Mouse (Mus musculus): Measurements from ENCODE around the gene Catip. TPM values are rescaled to one million over a fixed set of nuclear protein-coding genes. Genes with fewer than 3 reads are reported as not detected.

Gene Catip
- polyA plus RNA-seq, 1 experiment, result not detected

DNA sequence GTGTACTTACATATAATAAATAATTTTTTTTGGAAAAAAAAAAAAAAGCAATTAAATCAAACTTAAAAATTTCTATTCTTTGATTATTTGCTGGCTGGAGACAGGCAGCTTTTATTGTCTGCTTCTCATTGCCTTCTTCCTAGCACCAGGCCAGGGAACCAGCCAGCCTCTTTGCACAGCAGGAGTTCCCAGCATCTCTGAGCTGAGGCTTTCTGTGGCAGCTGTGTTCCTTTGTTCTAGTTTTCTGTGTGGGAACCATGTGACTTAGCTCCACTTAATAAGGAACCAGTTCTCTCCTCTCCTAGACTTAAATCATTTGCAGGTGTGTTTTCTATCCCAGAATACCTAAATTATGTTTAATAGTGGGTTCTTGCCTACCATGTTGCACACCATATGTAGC lies 4.4 kb upstream of the Catip start:
- Histone ChIP-seq H3K4me3 (ENCODE audit: insufficient read depth, low read depth, low read length) (no peak overlapping the region), H3K4me1 (ENCODE audit: control insufficient read depth, insufficient read depth, low read length) (peaks cover 4% of the 10 kb centered on the region; the same call in 1 of the 2 replicates), H3K27ac (ENCODE audit: insufficient read depth, low read depth, low read length) (no peak overlapping the region)
- no peak for TF ChIP-seq POLR2A (IDR thresholded peaks at IDR 0.05; ENCODE audit: insufficient read depth, low read depth, low read length)
- TF ChIP-seq CTCF (IDR thresholded peaks at IDR 0.05; ENCODE audit: insufficient read depth, low read depth, low read length), result no peak

DNA sequence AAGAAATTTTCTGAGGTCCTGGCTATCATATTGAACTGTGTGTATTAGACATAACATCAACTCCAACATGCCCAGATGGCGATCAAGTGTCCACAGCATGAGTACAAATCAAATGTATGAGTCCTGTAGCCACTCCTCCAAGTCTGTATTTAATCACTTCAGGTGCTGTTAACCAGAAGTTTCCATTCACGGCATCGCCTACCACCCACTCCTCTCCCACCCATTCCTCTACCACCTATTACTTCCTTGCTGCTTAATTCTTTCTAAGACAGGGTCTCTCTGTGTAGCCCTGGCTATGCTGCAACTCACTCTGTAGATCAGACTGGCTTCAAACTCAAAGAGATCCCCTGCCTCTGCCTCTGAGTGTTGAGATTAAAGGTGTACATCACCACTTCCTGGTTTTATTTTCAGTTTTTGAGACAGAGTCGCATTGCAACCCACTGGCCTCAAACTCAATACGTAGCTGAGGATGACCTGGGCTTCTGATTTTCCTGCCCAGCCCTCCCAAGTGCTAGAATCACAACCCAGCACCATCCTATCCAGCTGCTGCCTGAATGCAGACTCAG lies 1.9 kb upstream of the Catip start:
- H3K4me1 ChIP-seq (ENCODE audit: control insufficient read depth, insufficient read depth, low read length), result peaks cover 6% of the 10 kb centered on the region; the same call in 1 of the 2 replicates
- H3K4me3 ChIP-seq (ENCODE audit: insufficient read depth, low read depth, low read length), result no peak overlapping the region
- 83% methylated on average over 5 of the region's 5 CpGs for WGBS
- TF ChIP-seq POLR2A (IDR thresholded peaks at IDR 0.05; ENCODE audit: insufficient read depth, low read depth, low read length) (no peak), CTCF (IDR thresholded peaks at IDR 0.05; ENCODE audit: insufficient read depth, low read depth, low read length) (no peak)
- H3K27ac ChIP-seq (ENCODE audit: insufficient read depth, low read depth, low read length), result no peak overlapping the region

DNA sequence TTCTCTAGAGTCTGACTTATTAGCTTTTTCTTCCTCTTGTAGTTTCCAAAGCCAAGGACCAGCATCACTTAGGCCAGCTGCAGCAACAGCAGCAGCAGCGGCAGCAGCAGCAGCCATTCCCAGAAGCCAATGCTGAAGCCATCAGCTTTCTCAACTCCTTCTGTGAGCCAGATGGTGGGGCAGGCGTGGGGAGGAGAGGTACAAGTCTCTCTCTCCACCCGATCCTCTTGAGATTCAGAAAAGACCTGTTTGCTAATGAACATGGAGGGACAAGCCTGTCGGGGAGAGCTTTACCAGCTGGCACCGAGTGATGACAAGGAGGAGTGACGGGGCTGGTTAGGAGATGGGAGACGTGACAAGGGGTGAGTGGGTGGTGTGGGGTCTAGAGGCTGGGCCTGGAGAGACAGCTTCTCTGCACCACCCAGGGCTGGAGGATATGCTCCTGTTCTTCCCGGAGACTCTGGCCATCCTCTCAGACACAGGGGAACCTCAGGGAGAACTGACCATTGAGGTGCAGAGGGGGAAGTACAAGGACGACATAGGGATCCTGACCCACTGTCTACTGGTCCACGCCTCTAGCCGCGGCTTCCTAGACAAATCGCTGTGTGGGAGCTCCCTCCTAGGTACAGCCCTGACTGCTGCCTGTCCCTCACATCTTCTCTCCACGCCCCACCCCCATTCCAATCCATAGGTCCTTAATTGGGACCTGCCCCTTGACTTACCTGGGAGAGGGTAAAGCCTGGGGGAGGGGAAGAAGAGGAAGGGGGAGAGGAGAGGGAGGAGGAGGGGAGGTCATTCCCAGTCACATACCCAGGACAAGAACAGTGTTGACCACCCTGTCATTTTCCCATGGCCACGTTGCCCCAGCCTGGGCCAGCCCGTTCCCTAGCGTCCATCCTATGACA lies 669 bp downstream of the Catip start:
- Histone ChIP-seq H3K4me3 (ENCODE audit: insufficient read depth, low read depth, low read length) (no peak overlapping the region), H3K27ac (ENCODE audit: insufficient read depth, low read depth, low read length) (no peak overlapping the region), H3K4me1 (ENCODE audit: control insufficient read depth, insufficient read depth, low read length) (peaks cover 6% of the 10 kb centered on the region)
- 64% methylated on average over 17 of the region's 17 CpGs for WGBS
- TF ChIP-seq CTCF (IDR thresholded peaks at IDR 0.05; ENCODE audit: insufficient read depth, low read depth, low read length), result no peak
- TF ChIP-seq POLR2A (IDR thresholded peaks at IDR 0.05; ENCODE audit: insufficient read depth, low read depth, low read length), result no peak

DNA sequence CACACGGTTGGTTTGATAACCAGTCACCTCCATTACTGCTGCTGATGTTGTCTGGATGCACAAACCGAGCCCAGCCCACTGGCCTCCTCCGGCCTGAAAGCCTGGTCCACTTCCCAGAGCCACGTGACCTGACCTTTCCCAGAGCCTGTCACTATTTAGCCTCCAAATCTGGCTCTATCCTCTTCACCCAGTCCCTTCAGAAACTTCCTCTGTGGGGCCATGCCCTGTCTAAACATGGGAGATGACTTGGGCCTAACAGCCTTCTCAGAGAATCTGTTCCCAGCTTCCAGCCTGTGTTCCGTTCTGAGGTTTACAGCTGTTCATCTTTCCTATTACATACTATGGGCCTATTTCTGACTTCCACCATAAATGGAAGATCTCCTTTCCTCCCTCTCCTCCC lies 1.5 kb downstream of the Catip start:
- Histone ChIP-seq H3K4me1 (ENCODE audit: control insufficient read depth, insufficient read depth, low read length) (peaks cover 15% of the 10 kb centered on the region), H3K27ac (ENCODE audit: insufficient read depth, low read depth, low read length) (no peak overlapping the region), H3K4me3 (ENCODE audit: insufficient read depth, low read depth, low read length) (no peak overlapping the region)
- 84% methylated on average over 5 of the region's 5 CpGs for WGBS
- TF ChIP-seq POLR2A (IDR thresholded peaks at IDR 0.05; ENCODE audit: insufficient read depth, low read depth, low read length), result no peak

DNA sequence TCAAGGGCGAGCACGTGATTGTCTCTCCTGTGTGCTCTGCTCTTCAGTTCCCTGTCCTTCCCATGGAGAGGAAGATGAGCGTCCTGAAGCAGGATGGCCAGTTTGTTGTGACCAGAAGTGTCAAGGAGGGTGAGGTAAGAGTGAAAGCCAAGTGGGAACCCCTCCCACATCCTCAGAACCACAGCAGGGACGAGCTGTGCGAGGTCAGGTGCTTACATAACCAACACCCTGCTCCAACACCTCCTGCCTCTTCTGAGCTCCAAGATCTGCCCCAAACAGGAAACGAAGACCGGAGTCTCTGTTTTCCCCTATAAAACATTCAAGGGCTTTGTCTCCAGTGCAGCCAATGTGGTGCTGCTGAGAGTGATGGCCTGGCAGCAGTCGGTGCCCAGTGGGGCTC lies 2.4 kb downstream of the Catip start:
- no peak for TF ChIP-seq CTCF (IDR thresholded peaks at IDR 0.05; ENCODE audit: insufficient read depth, low read depth, low read length)
- no peak for TF ChIP-seq POLR2A (IDR thresholded peaks at IDR 0.05; ENCODE audit: insufficient read depth, low read depth, low read length)
- H3K4me1 ChIP-seq (ENCODE audit: control insufficient read depth, insufficient read depth, low read length), result peaks cover 16% of the 10 kb centered on the region
- H3K27ac ChIP-seq (ENCODE audit: insufficient read depth, low read depth, low read length), result no peak overlapping the region
- WGBS, result 74% methylated on average over 8 of the region's 8 CpGs
- no peak overlapping the region for H3K4me3 ChIP-seq (ENCODE audit: insufficient read depth, low read depth, low read length)

DNA sequence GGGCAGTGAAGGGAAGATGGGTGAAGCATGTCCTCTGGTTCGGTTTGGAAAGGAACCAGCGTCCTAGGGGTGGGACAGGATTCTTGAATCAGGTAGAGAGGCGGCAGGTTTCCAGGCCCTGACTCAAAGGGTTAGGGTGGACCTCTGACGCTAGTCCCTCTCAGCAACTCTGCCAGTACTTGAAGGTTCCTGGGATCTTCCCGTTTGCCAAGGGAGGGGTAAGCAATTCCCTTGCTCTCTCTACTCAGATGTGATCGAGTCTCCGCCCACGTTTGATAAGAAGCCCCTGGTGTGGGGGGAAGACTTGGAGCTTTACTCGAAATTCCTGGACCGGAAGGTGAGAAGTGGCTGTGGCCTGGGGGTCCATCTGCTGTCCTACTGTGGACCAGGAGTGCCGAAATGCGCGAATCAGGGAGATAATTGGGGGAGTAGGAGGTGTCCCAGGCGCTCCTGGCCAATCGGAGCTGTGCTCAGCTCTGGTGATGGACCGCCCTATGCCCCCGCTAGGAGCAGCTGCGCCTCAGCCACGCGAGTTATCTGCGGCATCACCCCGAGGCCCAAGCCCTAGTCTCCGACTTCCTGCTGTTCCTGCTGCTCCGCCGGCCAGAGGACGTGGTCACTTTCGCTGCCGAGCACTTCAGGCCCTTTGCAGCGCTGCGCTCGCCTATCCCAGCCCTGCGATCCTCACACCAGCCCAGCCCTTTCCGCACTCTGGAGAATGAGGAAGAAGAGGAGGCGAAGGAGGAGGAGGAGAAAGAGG lies 6.2 kb downstream of the Catip start:
- TF ChIP-seq CTCF (IDR thresholded peaks at IDR 0.05; ENCODE audit: insufficient read depth, low read depth, low read length), result no peak
- no peak for TF ChIP-seq POLR2A (IDR thresholded peaks at IDR 0.05; ENCODE audit: insufficient read depth, low read depth, low read length)
- WGBS, result 19% methylated on average over 34 of the region's 34 CpGs
- H3K4me3 ChIP-seq (ENCODE audit: insufficient read depth, low read depth, low read length), result peak overlapping the region; percentile 42
- no peak overlapping the region for H3K27ac ChIP-seq (ENCODE audit: insufficient read depth, low read depth, low read length)
- peaks cover 10% of the 10 kb centered on the region for H3K4me1 ChIP-seq (ENCODE audit: control insufficient read depth, insufficient read depth, low read length)

DNA sequence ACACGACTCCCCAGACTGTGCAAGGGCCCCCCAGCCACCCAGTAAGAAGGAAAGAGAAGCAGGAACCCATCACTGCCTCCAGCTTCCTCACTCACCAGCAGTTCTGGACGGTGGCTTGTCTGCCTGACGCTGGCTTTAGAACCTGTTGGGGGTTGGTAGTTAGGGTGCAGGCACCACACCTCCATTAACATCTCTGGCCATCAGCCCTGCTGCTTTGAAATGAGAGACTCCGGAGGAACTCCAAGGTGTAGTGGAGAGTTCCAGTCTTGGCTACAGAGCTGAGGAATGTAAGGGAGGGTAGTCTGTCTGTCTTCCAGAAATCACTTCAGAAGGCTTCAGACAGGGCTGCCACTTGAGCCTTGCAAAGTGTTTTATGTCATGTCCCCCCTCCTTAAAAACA lies 8.1 kb downstream of the Catip start:
- peaks cover 10% of the 10 kb centered on the region for H3K4me1 ChIP-seq (ENCODE audit: control insufficient read depth, insufficient read depth, low read length)
- no peak overlapping the region for H3K27ac ChIP-seq (ENCODE audit: insufficient read depth, low read depth, low read length)
- no peak for TF ChIP-seq CTCF (IDR thresholded peaks at IDR 0.05; ENCODE audit: insufficient read depth, low read depth, low read length)
- no peak for TF ChIP-seq POLR2A (IDR thresholded peaks at IDR 0.05; ENCODE audit: insufficient read depth, low read depth, low read length)
- WGBS, result 73% methylated on average over 4 of the region's 4 CpGs
- H3K4me3 ChIP-seq (ENCODE audit: insufficient read depth, low read depth, low read length), result no peak overlapping the region

DNA sequence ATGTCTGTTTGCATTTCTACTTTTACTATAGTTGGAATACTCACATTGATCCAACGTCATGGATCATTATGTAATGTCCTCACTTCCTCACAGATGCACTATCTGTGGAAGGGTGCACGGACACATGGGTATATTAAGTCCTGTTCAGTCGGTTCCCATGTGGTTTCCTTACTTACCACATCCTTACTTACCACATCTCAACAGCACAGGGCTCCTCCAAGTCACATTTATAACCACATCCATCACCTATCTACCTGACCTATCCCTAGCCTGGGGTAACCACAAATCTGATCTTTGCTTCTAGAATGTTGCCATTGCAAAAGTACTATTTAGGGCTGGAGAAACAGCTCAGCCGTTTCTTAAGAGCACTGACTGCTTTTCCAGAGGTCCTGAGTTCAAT lies 11.5 kb downstream of the Catip start:
- Histone ChIP-seq H3K27ac (ENCODE audit: insufficient read depth, low read depth, low read length) (no peak overlapping the region), H3K4me1 (ENCODE audit: control insufficient read depth, insufficient read depth, low read length) (peaks cover 15% of the 10 kb centered on the region), H3K4me3 (ENCODE audit: insufficient read depth, low read depth, low read length) (no peak overlapping the region)
- TF ChIP-seq CTCF (IDR thresholded peaks at IDR 0.05; ENCODE audit: insufficient read depth, low read depth, low read length), result no peak
- TF ChIP-seq POLR2A (IDR thresholded peaks at IDR 0.05; ENCODE audit: insufficient read depth, low read depth, low read length), result no peak
- WGBS, result 73% methylated on average over 4 of the region's 4 CpGs

DNA sequence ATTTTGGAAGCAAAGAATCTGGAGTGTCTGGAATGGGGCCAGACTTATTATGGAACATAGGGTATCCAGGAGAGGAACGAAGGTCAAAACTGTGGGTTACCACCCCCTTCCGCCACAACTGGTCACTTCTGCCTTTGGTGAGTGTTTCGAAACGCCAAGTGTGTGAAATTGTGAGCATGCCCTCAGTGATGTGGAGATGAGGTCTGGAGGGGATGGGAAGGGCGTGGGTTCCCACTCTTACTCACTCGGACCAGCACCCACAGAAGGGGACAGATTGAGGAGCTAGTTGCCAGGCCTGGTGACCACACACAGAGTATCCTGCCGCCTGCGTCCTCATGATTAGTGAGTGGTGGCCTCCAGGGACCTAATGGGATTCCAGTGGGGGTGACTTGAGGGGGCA lies 13.1 kb downstream of the Catip start, which contains the start of gene Slc11a1:
Gene Slc11a1 (plus strand): TSS at position 216 of the 400 bp plus-strand sequence.
- Histone ChIP-seq H3K27ac (ENCODE audit: insufficient read depth, low read depth, low read length) (no peak within 1 kb of the TSS), H3K4me1 (ENCODE audit: control insufficient read depth, insufficient read depth, low read length) (peaks cover 13% of the 10 kb centered on the region), H3K4me3 (ENCODE audit: insufficient read depth, low read depth, low read length) (no peak within 1 kb of the TSS)
- 85% methylated on average over 8 of the region's 8 CpGs for WGBS
- TF ChIP-seq POLR2A (IDR thresholded peaks at IDR 0.05; ENCODE audit: insufficient read depth, low read depth, low read length) (no peak), CTCF (IDR thresholded peaks at IDR 0.05; ENCODE audit: insufficient read depth, low read depth, low read length) (no peak)

Measured in olfactory bulb, adult 2 months (tissue).